In genomic region chr16:79534370-79534769, GRCm38 (mm10) we compare ENCODE assay signal across 14 mouse cellular contexts.
DNase-seq lines count a peak whose midpoint lies in the region; ATAC-seq and TF ChIP-seq lines count a peak whose summit lies in the region.
"Had no signal": no experiment of that assay in that cellular context is flagged by ENCODE, and none has a peak within 500 bp of the region (broad histone marks: within the 10 kb centered on the region; RNA-seq: fewer than 3 reads in every experiment).

No protein-coding gene starts in this region.

- no peaks in the 10 kb centered on the region for H3K27me3 ChIP-seq in kidney, embryonic 15.5 days
- H3K27me3 ChIP-seq: heart, embryonic 13.5 days; liver, embryonic 15.5 days had no signal

- no peak overlapping the region for H3K4me3 ChIP-seq in kidney, embryonic 15.5 days (replicated peaks)
- no peak overlapping the region for H3K4me3 ChIP-seq in ES-E14 (ENCODE audit: insufficient read depth in 1 of 2, low read depth in 1 of 2, low read length in 2 of 2, poor library complexity in 1 of 2, severe bottlenecking in 1 of 2)
- H3K4me3 ChIP-seq: heart, embryonic 13.5 days; liver, embryonic 15.5 days had no signal

- no peaks in the 10 kb centered on the region for H3K9me3 ChIP-seq in kidney, embryonic 15.5 days (replicated peaks)
- no peaks in the 10 kb centered on the region for H3K9me3 ChIP-seq in ES-E14 (ENCODE audit: control insufficient read depth, insufficient read depth, low read depth, low read length)
- H3K9me3 ChIP-seq: heart, embryonic 13.5 days; liver, embryonic 15.5 days had no signal

- H3K4me2 ChIP-seq in kidney, embryonic 15.5 days = no peak overlapping the region
- H3K4me2 ChIP-seq: heart, embryonic 13.5 days; liver, embryonic 15.5 days had no signal

- ATAC-seq in kidney, embryonic 15.5 days (replicated peaks; ENCODE audit: low FRiP score) = no peak
- ATAC-seq: CD4-positive, CD25-positive, alpha-beta regulatory T cell, adult 4 months had no signal

- no peaks in the 10 kb centered on the region for H3K4me1 ChIP-seq in kidney, embryonic 15.5 days
- H3K4me1 ChIP-seq in ES-E14 (ENCODE audit: control insufficient read depth in 2 of 2, insufficient read depth in 2 of 2, low read length in 2 of 2, poor library complexity in 1 of 2) = no peaks in the 10 kb centered on the region
- H3K4me1 ChIP-seq: heart, embryonic 13.5 days; liver, embryonic 15.5 days had no signal

- H3K9ac ChIP-seq in kidney, embryonic 15.5 days = no peak overlapping the region
- no peak overlapping the region for H3K9ac ChIP-seq in ES-E14 (ENCODE audit: insufficient read depth, low read depth, low read length, poor library complexity, severe bottlenecking)
- H3K9ac ChIP-seq: heart, embryonic 13.5 days; liver, embryonic 15.5 days had no signal

- no peak overlapping the region for H3K27ac ChIP-seq in kidney, embryonic 15.5 days
- H3K27ac ChIP-seq in ES-E14 (ENCODE audit: insufficient read depth, low read depth, low read length, poor library complexity, severe bottlenecking) = no peak overlapping the region
- H3K27ac ChIP-seq: heart, embryonic 13.5 days; liver, embryonic 15.5 days had no signal

- in situ Hi-C loops in ES-E14 (cut with MboI; ENCODE audit: low sequenced_read_pairs in 2 of 2, unreplicated experiment in 2 of 2) = loop anchor here in 1 of 2 experiments (25.0 kb wide), 1 partner anchor 372 kb away; no protein-coding TSS in a partner anchor

- peak; percentile 33 for DNase-seq in embryo, embryonic 10 days (ENCODE audit: low spot score)
- no peak for DNase-seq in embryo, embryonic 9.5 days (ENCODE audit: extremely low spot score)
- DNase-seq in kidney, postnatal 10 days = peak; percentile 23
- peak; percentile 8 for DNase-seq in ES-E14 (ENCODE audit: low read depth, low spot score)
- peak; percentile 2 for DNase-seq in forelimb bud, embryonic 11.5 days (ENCODE audit: low read depth, low spot score)
- no peak for DNase-seq in cerebellum, adult 11 months
- no peak for DNase-seq in left cerebral cortex, adult 8-10 months (ENCODE audit: low spot score in 2 of 2)
- DNase-seq: cerebellum, adult 11-12 months; layer of hippocampus, postnatal 36 days; thymus, postnatal 4 days had no signal

- WGBS in kidney, embryonic 15.5 days = 59% methylated on average over 2 of the region's 2 CpGs

- H3K36me3 ChIP-seq in kidney, embryonic 15.5 days = no peaks in the 10 kb centered on the region
- no peaks in the 10 kb centered on the region for H3K36me3 ChIP-seq in ES-E14 (ENCODE audit: control insufficient read depth, insufficient read depth, low read length, poor library complexity, severe bottlenecking)
- H3K36me3 ChIP-seq: heart, embryonic 13.5 days; liver, embryonic 15.5 days had no signal

TF ChIP-seq in ES-E14, 5 proteins besides CTCF, POLR2A, EP300 and RAD21:
- TF ChIP-seq ZC3H11A (IDR thresholded peaks at IDR 0.05; ENCODE audit: borderline replicate concordance, low read depth, low read length) (no peak), MAFK (IDR thresholded peaks at IDR 0.05; ENCODE audit: insufficient read depth, low read depth, low read length) (no peak), HCFC1 (IDR thresholded peaks at IDR 0.05; ENCODE audit: borderline replicate concordance, insufficient read depth, low read length) (no peak), CHD2 (IDR thresholded peaks at IDR 0.05; ENCODE audit: low read depth, low read length) (no peak), ZNF384 (IDR thresholded peaks at IDR 0.05; ENCODE audit: low read depth, low read length) (no peak)

Comparison
In these comparisons a context has a peak if more than half of its experiments do, and no peak if none do; other contexts are left out.
1. DNase-seq: peak in embryo, embryonic 10 days (single experiment), kidney, postnatal 10 days (single experiment), ES-E14 (single experiment) and forelimb bud, embryonic 11.5 days (single experiment); none in embryo, embryonic 9.5 days (single experiment), cerebellum, adult 11 months (single experiment) and left cerebral cortex, adult 8-10 months (0 of 2).